Mouse (Mus musculus): ENCODE measurements around the gene Ptchd4. TPM values are rescaled to one million over a fixed set of nuclear protein-coding genes. Genes with fewer than 3 reads are reported as not detected.

Gene Ptchd4
- polyA plus RNA-seq, 1 experiment from 2014 or later, result 3.3 TPM

- Histone ChIP-seq H3K4me3 (peak overlapping the region; percentile 66), H3K9me3 (replicated peaks) (no peaks in the 10 kb centered on the region), H3K4me1 (peaks cover 9% of the 10 kb centered on the region; the same call in 1 of the 2 replicates), H3K36me3 (ENCODE audit: poor library complexity, severe bottlenecking) (no peaks in the 10 kb centered on the region), H3K27me3 (no peaks in the 10 kb centered on the region), H3K4me2 (peak overlapping the region; percentile 88), H3K9ac (peak overlapping the region; percentile 70), H3K27ac (no peak overlapping the region)
- under 1% methylated on average over 22 of the region's 22 CpGs for WGBS
- ATAC-seq, result peak; percentile 88
Observed at GRCm38 (mm10) chr17:42316612-42316982, 850 bp downstream of the Ptchd4 start.

GRCm38 (mm10) chr17:42335787-42336186, 20.0 kb downstream of the Ptchd4 start:
- no peak overlapping the region for H3K4me2 ChIP-seq
- no peak for ATAC-seq
- H3K27ac ChIP-seq, result no peak overlapping the region
- no peaks in the 10 kb centered on the region for H3K27me3 ChIP-seq
- no peak overlapping the region for H3K9ac ChIP-seq
- no peaks in the 10 kb centered on the region for H3K4me1 ChIP-seq
- no peak overlapping the region for H3K4me3 ChIP-seq
- H3K9me3 ChIP-seq (replicated peaks), result no peaks in the 10 kb centered on the region
- H3K36me3 ChIP-seq (ENCODE audit: poor library complexity, severe bottlenecking), result no peaks in the 10 kb centered on the region

GRCm38 (mm10) chr17:42336571-42336970, 20.8 kb downstream of the Ptchd4 start:
- H3K36me3 ChIP-seq (ENCODE audit: poor library complexity, severe bottlenecking), result no peaks in the 10 kb centered on the region
- H3K4me1 ChIP-seq, result no peaks in the 10 kb centered on the region
- no peak overlapping the region for H3K9ac ChIP-seq
- no peak overlapping the region for H3K27ac ChIP-seq
- no peak for ATAC-seq
- no peaks in the 10 kb centered on the region for H3K27me3 ChIP-seq
- H3K9me3 ChIP-seq (replicated peaks), result no peaks in the 10 kb centered on the region
- H3K4me2 ChIP-seq, result no peak overlapping the region
- no peak overlapping the region for H3K4me3 ChIP-seq
- WGBS, result 89% methylated on average over 6 of the region's 6 CpGs

- Histone ChIP-seq H3K27ac (no peak overlapping the region), H3K4me2 (no peak overlapping the region), H3K4me3 (no peak overlapping the region), H3K9ac (no peak overlapping the region), H3K9me3 (replicated peaks) (no peaks in the 10 kb centered on the region), H3K36me3 (ENCODE audit: poor library complexity, severe bottlenecking) (no peaks in the 10 kb centered on the region), H3K4me1 (no peaks in the 10 kb centered on the region), H3K27me3 (no peaks in the 10 kb centered on the region)
- ATAC-seq, result no peak
Observed at GRCm38 (mm10) chr17:42346027-42346426, 30.3 kb downstream of the Ptchd4 start.

- no peaks in the 10 kb centered on the region for H3K36me3 ChIP-seq (ENCODE audit: poor library complexity, severe bottlenecking)
- no peaks in the 10 kb centered on the region for H3K4me1 ChIP-seq
- no peaks in the 10 kb centered on the region for H3K9me3 ChIP-seq (replicated peaks)
- H3K27me3 ChIP-seq, result no peaks in the 10 kb centered on the region
- no peak overlapping the region for H3K9ac ChIP-seq
- H3K4me3 ChIP-seq, result no peak overlapping the region
- H3K27ac ChIP-seq, result no peak overlapping the region
- no peak for ATAC-seq
- WGBS, result 66% methylated on average over 1 of the region's 1 CpGs
- no peak overlapping the region for H3K4me2 ChIP-seq
Observed at GRCm38 (mm10) chr17:42358481-42358880, 42.7 kb downstream of the Ptchd4 start.

- Histone ChIP-seq H3K4me3 (no peak overlapping the region), H3K9me3 (replicated peaks) (no peaks in the 10 kb centered on the region), H3K9ac (no peak overlapping the region), H3K4me1 (no peaks in the 10 kb centered on the region), H3K36me3 (ENCODE audit: poor library complexity, severe bottlenecking) (no peaks in the 10 kb centered on the region), H3K27me3 (no peaks in the 10 kb centered on the region), H3K27ac (no peak overlapping the region), H3K4me2 (no peak overlapping the region)
- 80% methylated on average over 6 of the region's 6 CpGs for WGBS
- no peak for ATAC-seq
Observed at GRCm38 (mm10) chr17:42363085-42363710, 47.5 kb downstream of the Ptchd4 start.

- no peak for ATAC-seq
- H3K27ac ChIP-seq, result no peak overlapping the region
- H3K9ac ChIP-seq, result no peak overlapping the region
- WGBS, result 50% methylated on average over 1 of the region's 1 CpGs
- no peak overlapping the region for H3K4me3 ChIP-seq
- no peaks in the 10 kb centered on the region for H3K9me3 ChIP-seq (replicated peaks)
- H3K4me2 ChIP-seq, result no peak overlapping the region
- H3K27me3 ChIP-seq, result no peaks in the 10 kb centered on the region
- no peaks in the 10 kb centered on the region for H3K36me3 ChIP-seq (ENCODE audit: poor library complexity, severe bottlenecking)
- H3K4me1 ChIP-seq, result no peaks in the 10 kb centered on the region
Observed at GRCm38 (mm10) chr17:42364716-42365115, 49.0 kb downstream of the Ptchd4 start.

- H3K9ac ChIP-seq, result no peak overlapping the region
- H3K36me3 ChIP-seq (ENCODE audit: poor library complexity, severe bottlenecking), result no peaks in the 10 kb centered on the region
- H3K27me3 ChIP-seq, result no peaks in the 10 kb centered on the region
- ATAC-seq, result no peak
- WGBS, result 93% methylated on average over 4 of the region's 4 CpGs
- no peaks in the 10 kb centered on the region for H3K4me1 ChIP-seq
- no peak overlapping the region for H3K4me3 ChIP-seq
- no peak overlapping the region for H3K27ac ChIP-seq
- no peaks in the 10 kb centered on the region for H3K9me3 ChIP-seq (replicated peaks)
- H3K4me2 ChIP-seq, result no peak overlapping the region
Observed at GRCm38 (mm10) chr17:42374881-42375280, 59.1 kb downstream of the Ptchd4 start.

GRCm38 (mm10) chr17:42393086-42393485, 77.3 kb downstream of the Ptchd4 start:
- Histone ChIP-seq H3K27ac (no peak overlapping the region), H3K27me3 (no peaks in the 10 kb centered on the region), H3K4me2 (no peak overlapping the region), H3K4me1 (no peaks in the 10 kb centered on the region), H3K9me3 (replicated peaks) (no peaks in the 10 kb centered on the region), H3K36me3 (ENCODE audit: poor library complexity, severe bottlenecking) (no peaks in the 10 kb centered on the region), H3K4me3 (no peak overlapping the region), H3K9ac (no peak overlapping the region)
- no peak for ATAC-seq

- Histone ChIP-seq H3K27me3 (no peaks in the 10 kb centered on the region), H3K9ac (no peak overlapping the region), H3K4me2 (no peak overlapping the region), H3K36me3 (ENCODE audit: poor library complexity, severe bottlenecking) (no peaks in the 10 kb centered on the region), H3K4me3 (no peak overlapping the region), H3K27ac (no peak overlapping the region), H3K9me3 (replicated peaks) (no peaks in the 10 kb centered on the region), H3K4me1 (no peaks in the 10 kb centered on the region)
- WGBS, result 98% methylated on average over 3 of the region's 3 CpGs
- no peak for ATAC-seq
Observed at GRCm38 (mm10) chr17:42395299-42395698, 79.6 kb downstream of the Ptchd4 start.

- Histone ChIP-seq H3K4me2 (no peak overlapping the region), H3K27ac (no peak overlapping the region), H3K36me3 (ENCODE audit: poor library complexity, severe bottlenecking) (no peaks in the 10 kb centered on the region), H3K9ac (no peak overlapping the region), H3K27me3 (no peaks in the 10 kb centered on the region), H3K4me1 (no peaks in the 10 kb centered on the region), H3K4me3 (no peak overlapping the region), H3K9me3 (replicated peaks) (no peaks in the 10 kb centered on the region)
- WGBS, result 88% methylated on average over 1 of the region's 1 CpGs
- ATAC-seq, result no peak
Observed at GRCm38 (mm10) chr17:42418449-42418848, 102.7 kb downstream of the Ptchd4 start.

- no peaks in the 10 kb centered on the region for H3K36me3 ChIP-seq (ENCODE audit: poor library complexity, severe bottlenecking)
- no peak overlapping the region for H3K27ac ChIP-seq
- H3K27me3 ChIP-seq, result no peaks in the 10 kb centered on the region
- H3K4me3 ChIP-seq, result no peak overlapping the region
- H3K9ac ChIP-seq, result no peak overlapping the region
- H3K9me3 ChIP-seq (replicated peaks), result no peaks in the 10 kb centered on the region
- no peak for ATAC-seq
- no peaks in the 10 kb centered on the region for H3K4me1 ChIP-seq
- H3K4me2 ChIP-seq, result no peak overlapping the region
- WGBS, result 84% methylated on average over 1 of the region's 1 CpGs
Observed at GRCm38 (mm10) chr17:42427961-42428360, 112.2 kb downstream of the Ptchd4 start.

- no peaks in the 10 kb centered on the region for H3K36me3 ChIP-seq (ENCODE audit: poor library complexity, severe bottlenecking)
- H3K4me1 ChIP-seq, result no peaks in the 10 kb centered on the region
- H3K4me3 ChIP-seq, result no peak overlapping the region
- no peak overlapping the region for H3K27ac ChIP-seq
- no peak overlapping the region for H3K4me2 ChIP-seq
- no peak overlapping the region for H3K9ac ChIP-seq
- 93% methylated on average over 2 of the region's 2 CpGs for WGBS
- H3K27me3 ChIP-seq, result no peaks in the 10 kb centered on the region
- ATAC-seq, result no peak
- no peaks in the 10 kb centered on the region for H3K9me3 ChIP-seq (replicated peaks)
Observed at GRCm38 (mm10) chr17:42430380-42430779, 114.6 kb downstream of the Ptchd4 start.

Data from forebrain, embryonic 13.5 days (tissue).